Mouse (Mus musculus) liver, adult 2 months (tissue): ENCODE measurements around the gene Chp1.

Source experiments
- CTCF ChIP-seq: fragments of 200-500 bp; IDR thresholded peaks from 2 replicates; pipeline ENCODE4 v1.5.1; 2011; ENCODE audit warnings: low read depth, low read length, control low read depth
- POLR2A ChIP-seq: fragments of 200-500 bp; IDR thresholded peaks from 2 replicates; pipeline ENCODE4 v1.6.1; 2011; ENCODE audit warnings: low read length, control low read depth; ENCODE audit not compliant: insufficient read depth; ENCODE audit errors: extremely low read depth

- TF ChIP-seq CTCF (peak; percentile 31; the same call in 1 of the 2 replicates), POLR2A (no peak)
Measured at GRCm38 (mm10) chr2:119520550-119520949, 26.9 kb upstream of the Chp1 start.
